Mouse (Mus musculus) limb, embryonic 14.5 days (tissue): Measurements from ENCODE around the gene Serpinb1a. TPM values are rescaled to one million over a fixed set of nuclear protein-coding genes. Genes with fewer than 3 reads are reported as not detected.
"Not testable (repeated sequence)": the region's sequence is repeated elsewhere in the genome, so short reads cannot be mapped to it uniquely, and the experiment has no call there.

Source experiments
- ATAC-seq: fragments of 200-750 bp; cut with Nextera tagmentation; 2 replicates; pipeline ENCODE4 v1.8.0; 2017; ENCODE audit warnings: low read depth, moderate number of reproducible peaks, moderate TSS enrichment; ENCODE audit not compliant: low FRiP score
- DNase-seq: peaks from one replicate; pipeline ENCODE4 v3.0.0-alpha.2; 2015; ENCODE audit warnings: low spot score
- H3K27ac ChIP-seq: fragments of 300-500 bp; sonication (generic); replicated peaks from 2 replicates; pipeline ENCODE4 v1.5.1; 2014; ENCODE audit warnings: low read depth, mild to moderate bottlenecking, low read length, moderate library complexity, mixed read lengths
- H3K27me3 ChIP-seq: fragments of 300-500 bp; sonication (generic); 2 replicates; pipeline ENCODE4 v1.6.1; 2014; ENCODE audit warnings: low read length, mixed read lengths; ENCODE audit not compliant: control insufficient read depth, insufficient read depth
- H3K36me3 ChIP-seq: fragments of 300-500 bp; sonication (generic); 2 replicates; pipeline ENCODE4 v1.6.1; 2014; ENCODE audit warnings: mild to moderate bottlenecking, low read length, moderate library complexity, mixed read lengths; ENCODE audit not compliant: control insufficient read depth, insufficient read depth
- H3K4me1 ChIP-seq: fragments of 300-500 bp; sonication (generic); 2 replicates; pipeline ENCODE4 v1.6.1; 2014; ENCODE audit warnings: antibody characterized with exemption, low read length, mixed read lengths; ENCODE audit not compliant: control insufficient read depth, insufficient read depth
- H3K4me2 ChIP-seq: fragments of 300-500 bp; sonication (generic); replicated peaks from 2 replicates; pipeline ENCODE4 v1.6.1; 2014; ENCODE audit warnings: low read depth, mild to moderate bottlenecking, low read length, moderate library complexity; ENCODE audit not compliant: severe bottlenecking
- H3K4me3 ChIP-seq: fragments of 300-500 bp; sonication (generic); replicated peaks from 2 replicates; pipeline ENCODE4 v1.5.1; 2014; ENCODE audit warnings: low read length
- H3K9ac ChIP-seq: fragments of 300-500 bp; sonication (generic); 2 replicates; pipeline ENCODE4 v1.6.1; 2014; ENCODE audit warnings: mild to moderate bottlenecking, low read depth, low read length, moderate library complexity; ENCODE audit not compliant: severe bottlenecking
- H3K9me3 ChIP-seq: fragments of 300-500 bp; sonication (generic); 2 replicates; pipeline ENCODE4 v1.6.1; 2016; ENCODE audit warnings: low read length; ENCODE audit not compliant: control insufficient read depth
- POLR2A ChIP-seq: fragments of 200-500 bp; IDR thresholded peaks from 2 replicates; pipeline ENCODE4 v1.8.0; 2012; ENCODE audit warnings: inconsistent platforms, mild to moderate bottlenecking, moderate library complexity, borderline replicate concordance; ENCODE audit not compliant: insufficient read depth, insufficient read length; ENCODE audit errors: extremely low read depth
- WGBS: fragments of 180-500 bp; shearing (Covaris S2); extraction: QIAGEN DNeasy Blood & Tissue Kit; methylation state at CpG from one replicate; pipeline ENCODE4 v1.1.7; 2014; 5-methylcytosine and 5-hydroxymethylcytosine counted together
- polyA plus RNA-seq, 2 experiments: library from polyadenylated mRNA; depleted of rRNA in 1 of 2; stranded (reverse) in 1 of 2; unstranded in 1 of 2; fragments of >200 nt; fragmentation: Nextera tagmentation in 1 of 2; extraction: Ambion mirVana in 1 of 2; gene quantifications; 2 replicates each; pipeline versions ENCODE4 v1.2.1 to v1.2.3; 2012 to 2014

The Serpinb1a gene
- polyA plus RNA-seq (2012; rRNA removed) = 6.9 and 8.7 TPM in 2 replicates
- polyA plus RNA-seq (2014; fragmentation: Nextera tagmentation; extraction: Ambion mirVana) = 19.4 and 23.3 TPM in 2 replicates

DNA sequence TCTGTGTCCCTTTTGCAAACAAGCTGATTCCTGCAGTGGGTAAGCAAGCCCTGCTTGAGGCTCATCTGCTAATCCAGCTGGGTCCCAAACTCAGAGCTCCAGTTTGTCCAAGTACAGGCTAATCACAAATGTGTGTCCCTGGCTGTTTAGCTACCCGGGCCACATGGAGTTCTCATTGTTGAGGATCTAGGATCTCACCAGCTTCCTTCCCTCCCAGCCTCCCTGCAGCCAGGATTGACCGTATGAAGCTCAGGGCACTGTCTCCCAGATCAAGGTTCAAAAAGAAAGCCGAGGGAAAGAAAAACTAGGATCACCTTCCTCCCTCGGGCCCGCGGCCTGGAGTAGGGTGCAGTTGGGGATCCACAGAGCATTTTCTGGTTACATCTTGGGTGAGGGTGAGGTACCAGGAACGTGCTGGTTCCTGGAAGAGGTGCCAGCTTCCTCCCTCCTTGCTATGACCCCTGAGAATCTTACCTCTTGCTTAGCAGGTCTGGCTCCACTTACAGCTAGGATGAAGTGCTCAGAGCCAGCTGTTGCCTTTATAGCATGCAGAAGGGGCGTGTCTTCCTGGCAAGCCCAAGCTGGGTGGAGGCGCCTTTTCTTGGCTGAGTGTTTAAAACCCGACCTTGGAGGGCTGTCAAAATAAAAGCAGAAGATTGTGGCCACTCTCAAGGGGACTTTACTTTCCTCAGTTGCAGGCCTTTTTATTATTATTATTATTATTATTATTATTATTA, at the start of gene Serpinb1a:
Serpinb1a (minus strand) TSS at position 518 of the 737 bp plus-strand sequence.
- no peak within 1 kb of the TSS for H3K4me3 ChIP-seq

DNA sequence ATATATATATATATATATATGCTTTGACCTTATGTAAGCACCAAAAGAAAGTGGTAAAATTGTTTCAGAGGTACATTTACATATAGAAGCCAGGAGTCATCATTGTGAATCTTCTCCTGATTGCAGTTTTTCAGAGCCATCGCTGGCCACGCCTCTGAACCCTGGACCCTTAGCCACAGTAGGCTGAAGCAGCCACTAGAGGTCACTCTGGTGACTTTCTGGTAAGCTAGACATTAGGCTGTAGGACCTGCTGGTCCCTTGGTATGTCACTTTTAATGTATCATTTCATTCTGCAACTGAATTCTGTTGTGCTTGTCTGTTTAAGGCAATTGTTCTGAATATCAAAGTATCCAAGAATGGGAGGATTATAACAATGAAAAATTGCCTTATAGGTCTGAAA, 49.7 kb upstream of the Serpinb1a start:
- Histone ChIP-seq H3K4me1 (no peaks in the 10 kb centered on the region), H3K9ac (no peak overlapping the region), H3K4me3 (no peak overlapping the region), H3K27me3 (no peaks in the 10 kb centered on the region), H3K36me3 (no peaks in the 10 kb centered on the region), H3K27ac (no peak overlapping the region), H3K4me2 (no peak overlapping the region), H3K9me3 (no peaks in the 10 kb centered on the region)
- peak; percentile 28 for DNase-seq
- no peak for ATAC-seq
- no peak for TF ChIP-seq POLR2A
- WGBS = 17% methylated on average over 2 of the region's 2 CpGs

More for the DNA sequence above, at the start of gene Serpinb1a:
- no peaks in the 10 kb centered on the region for H3K27me3 ChIP-seq
- H3K9ac ChIP-seq = no peak within 1 kb of the TSS
- peak; percentile 84 for DNase-seq
- H3K36me3 ChIP-seq = no peaks in the 10 kb centered on the region
- 55% methylated on average over 10 of the region's 10 CpGs for WGBS
- no peaks in the 10 kb centered on the region for H3K9me3 ChIP-seq
- peaks cover 12% of the 10 kb centered on the region for H3K4me1 ChIP-seq
- no peak for TF ChIP-seq POLR2A
- H3K4me2 ChIP-seq = peak within 1 kb of the TSS; percentile 22
- no peak within 1 kb of the TSS for H3K27ac ChIP-seq
- ATAC-seq = peak; percentile 83

DNA sequence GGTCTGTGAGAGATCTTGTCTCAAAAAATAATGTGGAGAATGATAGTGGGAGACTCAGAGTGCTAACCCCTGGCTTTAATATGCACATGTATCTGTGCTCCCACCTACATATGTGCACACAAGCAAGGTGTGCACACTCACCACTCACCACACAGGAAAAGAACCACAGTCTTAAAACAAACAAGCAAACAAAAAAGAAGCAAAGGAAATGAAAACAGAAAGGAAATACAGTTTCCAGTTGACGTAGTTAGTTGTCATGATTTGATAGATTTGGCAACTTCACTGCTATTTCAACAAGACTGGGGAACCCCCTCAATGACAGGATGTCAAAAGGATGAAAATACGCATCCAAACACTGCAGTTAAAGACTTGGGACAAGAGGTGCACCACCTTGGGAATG, 48.1 kb upstream of the Serpinb1a start:
- H3K4me2 ChIP-seq, H3K9me3 ChIP-seq, H3K9ac ChIP-seq, DNase-seq, H3K4me3 ChIP-seq, ATAC-seq, H3K27ac ChIP-seq, H3K36me3 ChIP-seq, H3K27me3 ChIP-seq, H3K4me1 ChIP-seq: not testable (repeated sequence)
- 78% methylated on average over 1 of the region's 2 CpGs for WGBS

DNA sequence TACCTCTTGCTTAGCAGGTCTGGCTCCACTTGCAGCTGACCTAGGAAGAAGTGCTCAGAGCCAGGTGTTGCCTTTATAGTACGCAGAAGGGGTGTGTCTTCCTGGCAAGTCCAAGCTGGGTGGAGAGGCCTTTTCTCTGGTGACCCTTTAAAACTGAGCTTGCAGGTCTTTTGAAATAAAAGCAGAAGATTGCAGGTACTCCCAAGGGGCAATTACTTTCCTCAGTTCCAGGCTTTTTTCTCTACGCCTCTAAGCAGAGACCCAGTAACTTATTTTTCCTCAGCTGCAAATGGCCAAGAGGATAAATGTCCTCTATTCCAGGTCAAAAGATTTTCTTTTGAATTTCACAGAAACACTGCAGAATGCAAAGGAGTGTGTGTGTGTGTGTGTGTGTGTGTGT, 47.1 kb upstream of the Serpinb1a start, which contains the start of gene Serpinb1c:
Serpinb1c (minus strand) TSS at position 101 of the 400 bp plus-strand sequence.
- ATAC-seq = no peak
- H3K36me3 ChIP-seq = no peaks in the 10 kb centered on the region
- no peak within 1 kb of the TSS for H3K4me3 ChIP-seq
- H3K9ac ChIP-seq = no peak within 1 kb of the TSS
- no peak for DNase-seq
- TF ChIP-seq POLR2A = no peak
- no peak within 1 kb of the TSS for H3K4me2 ChIP-seq
- no peak within 1 kb of the TSS for H3K27ac ChIP-seq
- H3K9me3 ChIP-seq = no peaks in the 10 kb centered on the region
- no peaks in the 10 kb centered on the region for H3K27me3 ChIP-seq
- H3K4me1 ChIP-seq = no peaks in the 10 kb centered on the region
- 54% methylated on average over 2 of the region's 2 CpGs for WGBS

GRCm38 (mm10) chr13:32896931-32897330, 45.9 kb upstream of the Serpinb1a start:
- no peak overlapping the region for H3K4me3 ChIP-seq
- no peaks in the 10 kb centered on the region for H3K36me3 ChIP-seq
- no peak overlapping the region for H3K9ac ChIP-seq
- WGBS = 73% methylated on average over 4 of the region's 4 CpGs
- ATAC-seq (no peak), DNase-seq (no peak)
- no peaks in the 10 kb centered on the region for H3K9me3 ChIP-seq
- TF ChIP-seq POLR2A = no peak
- no peak overlapping the region for H3K27ac ChIP-seq
- no peaks in the 10 kb centered on the region for H3K4me1 ChIP-seq
- no peaks in the 10 kb centered on the region for H3K27me3 ChIP-seq
- H3K4me2 ChIP-seq = no peak overlapping the region
